Mouse (Mus musculus): ENCODE data around the gene Serpina3k. TPM values are rescaled to one million over a fixed set of nuclear protein-coding genes. Genes with fewer than 3 reads are reported as not detected.
"Not testable (repeated sequence)": the region's sequence is repeated elsewhere in the genome, so short reads cannot be mapped to it uniquely, and the experiment has no call there.

Gene Serpina3k
- total RNA-seq (2014; rRNA removed) (10,536 and 14,457 TPM in 2 replicates), polyA plus RNA-seq (2012; rRNA removed) (2,986 and 3,416 TPM in 2 replicates)

DNA sequence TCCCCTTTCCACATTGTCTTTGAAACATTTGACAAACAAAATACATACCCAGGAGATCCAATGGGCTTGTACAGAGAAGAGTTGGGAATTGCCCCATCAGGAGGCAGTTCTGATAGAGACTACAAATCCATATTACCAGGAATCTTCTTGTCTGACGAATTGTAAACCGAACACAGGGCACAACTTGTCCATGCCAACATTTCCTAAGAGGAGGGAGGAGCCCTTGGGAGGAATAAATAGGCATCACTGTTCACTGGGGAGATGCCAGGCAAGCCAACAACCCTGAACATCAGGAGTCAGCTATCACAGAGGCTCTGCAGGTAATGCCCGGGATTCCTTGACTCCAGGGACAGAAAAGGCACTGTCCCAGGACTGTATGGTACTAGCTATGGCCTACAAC lies at the start of gene Serpina3k, which contains the start of gene Serpina3m:
Serpina3k (plus strand) TSS at position 261 of the 400 bp plus-strand sequence.
Serpina3m (plus strand) TSS at position 261 of the 400 bp plus-strand sequence.
- Histone ChIP-seq H3K4me1 (ENCODE audit: control insufficient read depth, insufficient read depth, low read length) (peaks cover 20% of the 10 kb centered on the region), H3K9ac (ENCODE audit: low read depth, low read length) (peak within 1 kb of the TSS; percentile 93), H3K36me3 (ENCODE audit: control insufficient read depth, insufficient read depth, low read length) (peaks cover 38% of the 10 kb centered on the region), H3K27ac (replicated peaks; ENCODE audit: insufficient read depth, low read depth, low read length) (peak within 1 kb of the TSS; percentile 97), H3K4me3 (ENCODE audit: insufficient read depth, low read depth, low read length) (peak within 1 kb of the TSS; percentile 80)
- TF ChIP-seq POLR2A (IDR thresholded peaks at IDR 0.05; ENCODE audit: extremely low read depth, insufficient read depth, low read length) = peak; percentile 38; the same call in 1 of the 2 replicates
- not testable (repeated sequence) for H3K79me2 ChIP-seq (ENCODE audit: control insufficient read depth, insufficient read depth, low read length); H3K27me3 ChIP-seq (ENCODE audit: control insufficient read depth, insufficient read depth, low read length)
- WGBS = 19% methylated on average over 3 of the region's 3 CpGs
- DNase-seq (ENCODE audit: extremely low read depth, low read depth, low spot score) = peak; percentile 97

DNA sequence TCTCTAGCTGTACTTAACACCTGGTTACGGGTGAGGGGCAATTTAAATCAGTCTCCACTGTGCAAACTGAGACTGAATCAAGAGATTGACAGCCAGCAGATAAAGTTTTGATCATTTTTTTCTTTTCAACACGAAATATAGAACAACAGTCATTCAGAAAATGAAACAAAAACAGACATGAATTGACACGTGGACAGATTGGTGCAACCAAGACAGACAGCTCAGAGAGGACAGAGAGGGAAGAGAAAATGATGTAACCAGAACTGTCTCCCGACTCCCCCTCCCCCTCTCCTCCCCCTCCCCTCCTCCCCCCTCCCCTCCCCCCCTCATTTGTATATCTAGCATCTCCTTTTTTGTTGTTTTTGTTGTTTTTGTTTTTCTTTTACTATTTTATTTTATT lies 48.4 kb upstream of the Serpina3k start:
- peaks cover 6% of the 10 kb centered on the region; the same call in 1 of the 2 replicates for H3K4me1 ChIP-seq (ENCODE audit: control insufficient read depth, insufficient read depth, low read length)
- H3K27me3 ChIP-seq (ENCODE audit: control insufficient read depth, insufficient read depth, low read length) = no peaks in the 10 kb centered on the region
- DNase-seq (ENCODE audit: extremely low read depth, low read depth, low spot score) = peak; percentile 51
- no peaks in the 10 kb centered on the region for H3K79me2 ChIP-seq (ENCODE audit: control insufficient read depth, insufficient read depth, low read length)
- H3K9ac ChIP-seq (ENCODE audit: low read depth, low read length) = no peak overlapping the region
- 24% methylated on average over 4 of the region's 4 CpGs for WGBS
- H3K27ac ChIP-seq (replicated peaks; ENCODE audit: insufficient read depth, low read depth, low read length) = peak overlapping the region; percentile 71
- no peaks in the 10 kb centered on the region for H3K36me3 ChIP-seq (ENCODE audit: control insufficient read depth, insufficient read depth, low read length)
- no peak overlapping the region for H3K4me3 ChIP-seq (ENCODE audit: insufficient read depth, low read depth, low read length)
- no peak for TF ChIP-seq CTCF (IDR thresholded peaks at IDR 0.05; ENCODE audit: low read depth, low read length)
- no peak for TF ChIP-seq POLR2A (IDR thresholded peaks at IDR 0.05; ENCODE audit: extremely low read depth, insufficient read depth, low read length)

GRCm38 (mm10) chr12:104293963-104294362 lies 44.3 kb upstream of the Serpina3k start:
- Histone ChIP-seq H3K27ac (replicated peaks; ENCODE audit: insufficient read depth, low read depth, low read length) (no peak overlapping the region), H3K4me1 (ENCODE audit: control insufficient read depth, insufficient read depth, low read length) (no peaks in the 10 kb centered on the region; the same call in 1 of the 2 replicates), H3K27me3 (ENCODE audit: control insufficient read depth, insufficient read depth, low read length) (no peaks in the 10 kb centered on the region), H3K79me2 (ENCODE audit: control insufficient read depth, insufficient read depth, low read length) (no peaks in the 10 kb centered on the region), H3K36me3 (ENCODE audit: control insufficient read depth, insufficient read depth, low read length) (no peaks in the 10 kb centered on the region), H3K4me3 (ENCODE audit: insufficient read depth, low read depth, low read length) (no peak overlapping the region), H3K9ac (ENCODE audit: low read depth, low read length) (no peak overlapping the region)
- 91% methylated on average over 2 of the region's 2 CpGs for WGBS
- DNase-seq (ENCODE audit: extremely low read depth, low read depth, low spot score) = no peak
- TF ChIP-seq POLR2A (IDR thresholded peaks at IDR 0.05; ENCODE audit: extremely low read depth, insufficient read depth, low read length) = no peak
- TF ChIP-seq CTCF (IDR thresholded peaks at IDR 0.05; ENCODE audit: low read depth, low read length) = no peak

- TF ChIP-seq POLR2A (IDR thresholded peaks at IDR 0.05; ENCODE audit: extremely low read depth, insufficient read depth, low read length) (no peak), CTCF (IDR thresholded peaks at IDR 0.05; ENCODE audit: low read depth, low read length) (no peak)
- Histone ChIP-seq H3K4me3 (ENCODE audit: insufficient read depth, low read depth, low read length) (no peak overlapping the region), H3K27me3 (ENCODE audit: control insufficient read depth, insufficient read depth, low read length) (no peaks in the 10 kb centered on the region), H3K9ac (ENCODE audit: low read depth, low read length) (no peak overlapping the region), H3K4me1 (ENCODE audit: control insufficient read depth, insufficient read depth, low read length) (no peaks in the 10 kb centered on the region), H3K79me2 (ENCODE audit: control insufficient read depth, insufficient read depth, low read length) (no peaks in the 10 kb centered on the region), H3K36me3 (ENCODE audit: control insufficient read depth, insufficient read depth, low read length) (no peaks in the 10 kb centered on the region), H3K27ac (replicated peaks; ENCODE audit: insufficient read depth, low read depth, low read length) (no peak overlapping the region)
- no peak for DNase-seq (ENCODE audit: extremely low read depth, low read depth, low spot score)
- 87% methylated on average over 2 of the region's 2 CpGs for WGBS
Observed at GRCm38 (mm10) chr12:104298049-104298448, 40.2 kb upstream of the Serpina3k start.

DNA sequence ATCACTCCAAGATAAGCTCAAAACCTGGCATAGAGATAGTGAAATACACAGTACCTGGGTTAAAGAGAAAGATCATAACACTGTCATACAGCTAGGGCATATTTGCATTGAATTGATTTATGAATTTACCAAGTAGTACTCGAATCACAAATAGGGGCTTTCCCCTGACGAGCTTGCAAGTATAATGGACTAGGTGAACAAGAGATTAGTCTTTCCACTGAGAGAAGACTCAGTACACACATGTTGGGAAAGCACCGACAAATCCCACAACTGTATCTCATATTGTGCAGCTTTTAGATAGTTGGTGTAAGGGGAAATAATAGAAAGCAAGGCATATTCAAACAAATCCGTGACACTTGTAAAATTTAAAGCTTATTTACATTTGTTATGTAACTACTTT lies 32.3 kb upstream of the Serpina3k start:
- Histone ChIP-seq H3K27ac (replicated peaks; ENCODE audit: insufficient read depth, low read depth, low read length) (no peak overlapping the region), H3K4me3 (ENCODE audit: insufficient read depth, low read depth, low read length) (no peak overlapping the region), H3K27me3 (ENCODE audit: control insufficient read depth, insufficient read depth, low read length) (no peaks in the 10 kb centered on the region), H3K36me3 (ENCODE audit: control insufficient read depth, insufficient read depth, low read length) (no peaks in the 10 kb centered on the region), H3K9ac (ENCODE audit: low read depth, low read length) (no peak overlapping the region), H3K4me1 (ENCODE audit: control insufficient read depth, insufficient read depth, low read length) (no peaks in the 10 kb centered on the region), H3K79me2 (ENCODE audit: control insufficient read depth, insufficient read depth, low read length) (no peaks in the 10 kb centered on the region)
- DNase-seq (ENCODE audit: extremely low read depth, low read depth, low spot score) = no peak
- WGBS = 78% methylated on average over 4 of the region's 4 CpGs
- TF ChIP-seq POLR2A (IDR thresholded peaks at IDR 0.05; ENCODE audit: extremely low read depth, insufficient read depth, low read length) (no peak), CTCF (IDR thresholded peaks at IDR 0.05; ENCODE audit: low read depth, low read length) (no peak)

- DNase-seq (ENCODE audit: extremely low read depth, low read depth, low spot score) = no peak
- 88% methylated on average over 1 of the region's 1 CpGs for WGBS
- Histone ChIP-seq H3K4me1 (ENCODE audit: control insufficient read depth, insufficient read depth, low read length) (no peaks in the 10 kb centered on the region), H3K27me3 (ENCODE audit: control insufficient read depth, insufficient read depth, low read length) (no peaks in the 10 kb centered on the region), H3K36me3 (ENCODE audit: control insufficient read depth, insufficient read depth, low read length) (no peaks in the 10 kb centered on the region), H3K27ac (replicated peaks; ENCODE audit: insufficient read depth, low read depth, low read length) (no peak within 1 kb of the TSS), H3K4me3 (ENCODE audit: insufficient read depth, low read depth, low read length) (no peak within 1 kb of the TSS), H3K79me2 (ENCODE audit: control insufficient read depth, insufficient read depth, low read length) (no peaks in the 10 kb centered on the region), H3K9ac (ENCODE audit: low read depth, low read length) (no peak within 1 kb of the TSS)
- TF ChIP-seq POLR2A (IDR thresholded peaks at IDR 0.05; ENCODE audit: extremely low read depth, insufficient read depth, low read length) (no peak), CTCF (IDR thresholded peaks at IDR 0.05; ENCODE audit: low read depth, low read length) (no peak)
Observed at GRCm38 (mm10) chr12:104314253-104314652, 24.0 kb upstream of the Serpina3k start, which contains the start of gene Serpina3j. Gene Serpina3j, plus strand, starts transcription at chr12:104314553.
